Mouse (Mus musculus): Measurements from ENCODE around the gene Atp6v1fnb.

DNA sequence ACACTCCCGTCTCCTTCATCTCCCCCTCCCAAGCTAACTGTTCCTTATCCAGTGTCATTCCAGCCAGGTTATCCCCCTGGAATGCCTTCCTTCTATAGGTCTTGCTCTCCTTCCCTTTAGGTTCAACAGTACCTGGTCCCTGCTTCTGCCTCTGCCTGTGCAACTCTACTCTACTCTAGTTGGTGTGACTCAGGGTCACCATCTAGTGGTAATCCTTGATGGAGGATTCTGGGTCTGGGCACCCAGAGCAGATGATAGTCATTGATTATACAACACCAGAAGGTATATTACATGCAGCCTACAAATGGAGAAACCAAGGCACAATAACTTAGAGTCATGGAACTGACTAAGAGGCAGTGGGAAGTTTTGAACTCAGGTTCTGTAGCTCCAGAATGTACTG is 30.4 kb downstream of the Atp6v1fnb start:
- no peak for TF ChIP-seq CTCF (IDR thresholded peaks at IDR 0.05; ENCODE audit: insufficient read depth, low read depth, low read length)
- TF ChIP-seq POLR2A (IDR thresholded peaks at IDR 0.05; ENCODE audit: insufficient read depth, low read depth, low read length), result no peak
